Mouse (Mus musculus): ENCODE measurements around the gene S100g. TPM values are rescaled to one million over a fixed set of nuclear protein-coding genes. Genes with fewer than 3 reads are reported as not detected.

Gene S100g
- polyA plus RNA-seq, 1 experiment = 1.4 TPM

GRCm38 (mm10) chrX:162913651-162914050 lies 50.7 kb downstream of the S100g start:
- TF ChIP-seq CTCF (IDR thresholded peaks at IDR 0.05; ENCODE audit: borderline replicate concordance, control insufficient read depth, extremely low read depth, insufficient read depth, low read length, poor library complexity) = no peak
- TF ChIP-seq POLR2A (IDR thresholded peaks at IDR 0.05; ENCODE audit: control insufficient read depth, extremely low read depth, insufficient read depth, low read length, poor library complexity) = no peak
- no peak overlapping the region for H3K4me3 ChIP-seq (ENCODE audit: control insufficient read depth, insufficient read depth, low read length)
- peaks cover 20% of the 10 kb centered on the region for H3K36me3 ChIP-seq (ENCODE audit: control insufficient read depth, insufficient read depth, low read length)
- 97% methylated on average over 3 of the region's 3 CpGs for WGBS
- H3K4me1 ChIP-seq (replicated peaks; ENCODE audit: control insufficient read depth, insufficient read depth, low read length) = no peaks in the 10 kb centered on the region
- no peaks in the 10 kb centered on the region for H3K27me3 ChIP-seq (ENCODE audit: control insufficient read depth, insufficient read depth, low read length)
- no peak overlapping the region for H3K27ac ChIP-seq (ENCODE audit: control insufficient read depth, insufficient read depth, low read length)
- DNase-seq = no peak

Other genes with a start within 250 kb of the S100g start
- 82.7 and 88.3 TPM in 2 replicates for gene Rbbp7, start 204.2 kb downstream of the S100g start, polyA plus RNA-seq (2012; rRNA removed)
- 5.9 and 7.6 TPM in 2 replicates for gene Txlng, start 135.1 kb downstream of the S100g start, polyA plus RNA-seq (2012; rRNA removed)
- gene Syap1, start 76.2 kb downstream of the S100g start, polyA plus RNA-seq (2012; rRNA removed) = 8.9 and 9.1 TPM in 2 replicates
- 14.6 and 17.0 TPM in 2 replicates for gene Ctps2, start 63.4 kb downstream of the S100g start, polyA plus RNA-seq (2012; rRNA removed)